Mouse (Mus musculus): ENCODE measurements around the gene Serpinb9b.

- TF ChIP-seq CTCF (conservative IDR thresholded peaks at IDR 0.05; ENCODE audit: insufficient read depth, insufficient read length, low read depth, low read length) (no peak), POLR2A (IDR thresholded peaks at IDR 0.05; ENCODE audit: low read depth, low read length) (no peak)
Measured at GRCm38 (mm10) chr13:33035506-33035905, 8.3 kb downstream of the Serpinb9b start.

Measured in kidney, adult 2 months (tissue).